Mouse (Mus musculus) left cerebral cortex, adult 11 months (tissue): ENCODE results near the gene Cfd.
"Not testable (repeated sequence)": the region's sequence is repeated elsewhere in the genome, so short reads cannot be mapped to it uniquely, and the experiment has no call there.

Source experiments
- DNase-seq: peaks from one replicate; pipeline ENCODE4 v3.0.0; 2022; ENCODE audit warnings: low spot score

The Cfd gene

GRCm38 (mm10) chr10:79861230-79862048 lies 29.2 kb upstream of the Cfd start:
- DNase-seq = no peak

GRCm38 (mm10) chr10:79862049-79862788 lies 28.4 kb upstream of the Cfd start:
- DNase-seq = no peak

GRCm38 (mm10) chr10:79862925-79863324 lies 27.7 kb upstream of the Cfd start:
- no peak for DNase-seq

GRCm38 (mm10) chr10:79864351-79865188 lies 26.1 kb upstream of the Cfd start:
- no peak for DNase-seq

- DNase-seq = no peak
These were observed 25.5 kb upstream of the Cfd start for GRCm38 (mm10) chr10:79865189-79865601.

DNA sequence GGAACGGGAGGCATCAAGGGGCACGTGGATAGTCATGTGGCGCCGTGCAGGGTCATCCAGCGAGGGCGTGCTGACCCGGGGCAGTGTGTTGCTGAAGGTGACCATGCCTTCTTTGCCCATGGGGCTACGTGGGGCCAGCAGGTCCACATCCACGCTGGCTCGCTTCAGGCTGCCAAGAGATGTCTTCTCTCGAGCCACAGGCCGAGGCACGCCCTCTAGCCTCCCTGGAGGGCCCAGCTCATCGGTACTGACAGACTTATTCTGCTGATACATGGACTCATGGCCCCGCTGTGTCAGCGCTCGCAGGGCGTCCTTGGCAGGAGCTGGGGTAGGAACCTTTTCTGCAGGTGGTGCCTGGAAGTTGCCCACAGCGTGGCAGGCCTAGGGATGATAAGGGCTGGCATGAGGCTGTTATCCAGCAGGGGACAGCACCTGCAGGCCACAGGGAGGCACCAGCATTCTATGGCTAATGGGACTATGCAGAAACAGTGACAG lies 24.8 kb upstream of the Cfd start:
- DNase-seq = no peak

DNA sequence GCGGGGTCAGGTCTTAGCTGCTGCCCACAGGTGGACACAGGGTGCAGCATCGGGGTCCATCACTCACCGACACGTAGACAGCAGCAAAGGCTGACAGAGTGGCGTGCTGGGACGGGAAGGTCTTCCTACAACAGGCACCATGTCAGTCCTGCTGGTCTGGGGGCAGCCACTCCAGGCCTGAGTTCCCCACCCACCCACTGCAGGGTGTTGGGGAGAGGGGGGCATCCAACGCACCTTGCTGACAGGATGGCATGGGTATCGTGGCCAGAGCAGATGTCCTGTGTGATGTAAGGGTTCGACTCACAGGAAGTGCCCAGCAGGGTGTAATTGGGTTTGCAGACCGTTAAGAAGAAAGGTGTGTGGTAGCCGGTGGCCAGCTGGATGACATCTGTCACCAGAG lies 24.1 kb upstream of the Cfd start:
- DNase-seq = no peak

- no peak for DNase-seq
These were observed 18.8 kb upstream of the Cfd start for GRCm38 (mm10) chr10:79871845-79872244.

GRCm38 (mm10) chr10:79872862-79873261 lies 17.8 kb upstream of the Cfd start:
- no peak for DNase-seq

GRCm38 (mm10) chr10:79873313-79873712 lies 17.3 kb upstream of the Cfd start:
- no peak for DNase-seq

DNA sequence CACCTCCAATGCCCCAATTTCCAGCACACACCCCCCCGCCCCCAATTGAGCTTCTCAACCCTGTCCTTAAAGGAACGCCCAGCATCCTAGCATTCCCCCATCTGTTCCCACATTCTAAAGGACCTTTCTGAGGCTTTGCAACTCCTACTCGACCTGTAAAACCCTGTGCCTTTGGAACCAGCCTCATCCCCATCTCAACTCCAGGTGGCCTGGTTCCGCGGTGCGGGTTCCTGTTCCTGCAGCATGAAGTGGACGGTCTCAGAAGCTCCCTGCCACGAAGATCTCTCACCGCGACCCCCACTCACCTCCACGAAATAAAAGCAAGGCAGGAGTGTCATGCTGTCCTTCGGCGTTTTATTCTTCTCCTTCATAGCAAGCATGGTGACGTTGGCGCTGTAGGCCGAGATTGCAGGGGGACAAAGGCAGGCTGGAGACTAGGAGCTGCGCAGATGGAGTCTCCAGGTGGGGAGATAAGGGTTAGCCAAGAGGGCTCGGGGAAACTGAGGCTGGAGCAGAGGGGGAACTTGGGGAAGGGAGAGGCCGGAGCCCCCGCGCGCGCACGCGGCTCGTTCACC lies 16.9 kb upstream of the Cfd start:
- DNase-seq = no peak

DNA sequence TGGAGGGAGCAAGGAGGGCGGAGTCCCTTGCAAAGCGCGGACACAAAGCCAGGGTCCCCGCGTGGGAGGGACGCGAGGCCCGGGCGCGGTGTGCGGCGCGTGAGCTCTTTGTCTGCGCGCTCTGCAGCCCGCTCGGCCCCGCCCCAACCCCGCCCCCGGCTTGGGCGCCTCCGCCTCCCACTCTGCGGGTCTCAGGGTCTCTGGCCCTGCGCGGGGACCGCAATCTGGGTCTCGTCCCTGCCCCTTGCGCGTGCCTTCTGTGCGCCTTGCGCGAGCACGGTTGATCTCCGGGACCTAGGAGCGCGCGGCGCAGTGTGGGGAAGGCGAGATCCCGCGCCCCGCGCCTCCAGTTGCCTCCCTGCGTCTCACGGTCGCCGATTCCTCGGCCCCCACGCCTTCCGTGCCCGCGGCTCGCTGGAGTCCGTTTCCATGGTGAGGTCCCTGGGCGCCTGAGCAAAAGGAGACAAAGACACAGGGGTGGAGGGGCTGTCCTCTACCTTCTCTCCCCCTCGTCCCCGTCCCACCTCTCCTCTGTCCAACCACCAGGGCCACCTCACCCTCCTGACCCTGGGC lies 16.3 kb upstream of the Cfd start, which contains the start of the genes Prtn3 and Plppr3:
Prtn3 (plus strand) TSS at position 187 of the 573 bp plus-strand sequence.
Plppr3 (minus strand) TSS at position 345 of the 573 bp plus-strand sequence.
- DNase-seq = no peak

DNA sequence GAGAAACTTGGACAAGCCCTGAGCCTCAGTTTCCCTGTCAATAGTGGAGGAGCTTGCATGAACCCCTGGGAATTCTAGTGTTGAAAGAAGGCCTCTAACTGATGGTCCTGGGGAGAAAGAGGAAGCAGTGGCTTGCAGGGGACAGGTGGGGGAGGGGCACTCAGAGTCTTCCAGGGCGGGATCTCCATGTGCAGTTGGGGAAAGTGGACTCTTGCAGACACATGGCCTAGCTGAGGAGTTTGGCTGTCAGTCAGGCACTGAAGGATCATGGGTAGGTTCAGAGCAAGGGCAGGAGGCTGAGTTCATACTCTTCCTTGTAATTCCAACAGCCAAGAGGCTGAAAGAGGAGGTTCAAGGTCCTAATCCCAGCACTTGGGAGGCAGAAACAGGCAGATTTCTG lies 13.5 kb upstream of the Cfd start:
- no peak for DNase-seq

DNA sequence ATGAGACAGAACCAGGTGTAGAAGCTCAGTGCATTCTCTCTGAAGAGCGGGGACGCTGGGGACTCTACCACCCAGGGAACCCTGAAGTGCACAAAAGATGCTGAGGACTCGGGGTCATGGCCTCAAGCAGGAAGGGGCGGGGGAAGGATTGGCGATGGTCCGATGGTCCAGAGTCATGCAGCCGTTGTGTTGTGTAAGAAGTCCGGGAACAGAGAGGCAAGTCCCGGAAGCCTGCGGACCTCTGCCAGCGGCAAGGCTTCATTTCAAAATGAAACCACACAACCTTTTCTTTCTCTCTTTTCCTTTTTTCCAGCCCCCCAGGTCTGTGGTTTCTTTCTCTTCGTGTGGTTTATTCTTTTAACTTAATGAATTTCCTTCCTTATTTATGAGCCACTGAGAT lies 12.9 kb upstream of the Cfd start:
- no peak for DNase-seq

GRCm38 (mm10) chr10:79879527-79879926 lies 11.1 kb upstream of the Cfd start:
- no peak for DNase-seq

DNA sequence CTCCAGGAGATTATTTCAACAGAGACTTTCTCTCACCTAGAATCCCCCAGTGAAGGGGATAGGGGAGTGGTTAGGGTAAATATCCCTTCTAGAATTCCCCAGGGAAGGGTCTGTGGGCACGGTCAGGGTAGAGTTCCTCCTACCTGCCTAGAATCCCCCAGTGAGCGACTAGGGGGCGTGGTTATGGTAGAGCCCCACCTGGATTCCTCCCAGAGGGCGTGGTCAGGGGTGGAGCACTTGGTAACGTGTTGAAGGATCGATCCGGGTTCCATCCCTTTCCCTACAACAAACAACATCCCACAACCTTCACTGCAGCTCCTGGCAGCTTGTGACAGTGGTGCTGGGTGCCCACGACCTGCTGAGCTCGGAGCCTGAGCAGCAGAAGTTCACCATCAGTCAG lies 9.9 kb upstream of the Cfd start:
- DNase-seq = no peak

DNA sequence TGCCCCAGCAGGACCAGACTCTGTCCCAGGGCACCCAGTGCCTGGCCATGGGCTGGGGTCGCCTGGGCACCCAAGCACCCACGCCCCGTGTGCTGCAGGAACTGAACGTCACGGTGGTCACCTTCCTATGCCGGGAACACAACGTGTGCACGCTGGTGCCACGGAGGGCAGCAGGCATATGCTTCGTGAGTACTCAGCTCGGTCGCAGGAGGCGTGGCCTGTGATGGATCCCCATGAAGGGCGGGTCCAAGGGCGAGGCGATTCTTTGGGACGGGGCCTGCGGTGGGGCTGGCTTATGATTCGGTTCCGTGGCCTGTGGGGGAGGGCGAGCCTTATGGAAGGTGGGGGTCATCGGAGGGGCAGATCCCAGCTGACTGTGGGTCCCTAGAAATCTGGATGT lies 8.7 kb upstream of the Cfd start:
- DNase-seq = no peak

GRCm38 (mm10) chr10:79883297-79884084 lies 7.2 kb upstream of the Cfd start:
- DNase-seq = peak; percentile 74

GRCm38 (mm10) chr10:79884446-79884845 lies 6.2 kb upstream of the Cfd start:
- no peak for DNase-seq

DNA sequence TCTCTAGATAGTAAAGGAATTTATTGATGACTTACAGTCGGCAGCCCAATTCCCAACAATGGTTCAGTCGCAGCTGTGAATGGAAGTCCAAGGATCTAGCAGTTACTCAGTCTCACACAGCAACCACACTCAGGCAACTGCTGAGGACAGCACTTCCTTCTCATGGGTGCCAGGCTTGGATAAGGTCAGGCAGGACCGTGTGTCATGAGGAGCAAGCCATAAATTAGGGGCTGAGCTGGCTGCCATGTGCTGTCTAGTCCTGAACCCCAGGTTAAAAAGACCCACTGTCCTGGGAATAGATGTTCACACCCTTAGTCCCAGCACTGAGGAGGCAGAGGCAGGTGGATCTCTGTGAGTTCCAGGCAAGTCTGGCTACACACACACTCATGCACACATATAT lies 5.7 kb upstream of the Cfd start:
- not testable (repeated sequence) for DNase-seq

DNA sequence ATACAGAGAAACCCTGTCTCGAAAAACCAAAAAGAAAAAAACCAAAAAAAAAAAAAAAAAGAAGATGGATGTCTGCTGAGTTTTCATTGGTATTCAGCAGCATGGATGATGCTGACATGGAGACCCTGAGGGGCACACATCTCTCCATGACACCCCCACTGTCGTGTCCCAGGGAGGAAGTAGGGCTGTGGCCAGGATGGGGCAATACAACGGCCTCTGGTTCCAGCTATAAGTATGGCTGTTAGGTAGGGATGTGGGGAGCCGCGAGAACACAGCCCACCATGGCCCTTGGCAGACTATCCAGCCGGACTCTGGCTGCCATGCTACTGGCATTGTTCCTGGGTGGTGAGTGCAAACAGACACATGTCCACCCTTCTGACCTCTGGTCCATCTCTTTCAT lies 4.6 kb upstream of the Cfd start, which contains the start of gene Elane:
Elane (plus strand) TSS at position 194 of the 400 bp plus-strand sequence.
- DNase-seq = no peak
